Mouse (Mus musculus): Measurements from ENCODE around the gene Gfra1.
A peak's percentile ranks its signal among the peaks of the same experiment; 100 is the strongest.

The Gfra1 gene

DNA sequence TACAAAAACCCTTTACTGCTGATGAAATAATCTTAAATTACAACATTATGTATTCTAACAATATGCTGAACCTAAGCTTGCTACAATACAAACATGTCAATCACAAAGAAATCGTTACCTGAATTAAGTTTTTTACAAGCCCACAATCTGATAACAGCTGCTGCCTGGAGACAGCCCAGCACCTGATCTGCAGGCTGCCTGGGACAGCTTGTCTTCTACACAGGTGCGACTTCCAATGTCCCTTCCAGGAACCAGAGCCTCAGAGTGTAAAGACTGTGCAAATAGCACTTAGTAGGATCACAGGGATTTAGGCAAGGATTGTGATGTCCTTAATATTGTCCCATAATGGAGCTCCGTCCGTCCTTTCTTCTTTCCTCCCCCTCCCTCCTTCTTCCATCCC, 204.0 kb downstream of the Gfra1 start:
- no peak for DNase-seq (ENCODE audit: low spot score)

DNA sequence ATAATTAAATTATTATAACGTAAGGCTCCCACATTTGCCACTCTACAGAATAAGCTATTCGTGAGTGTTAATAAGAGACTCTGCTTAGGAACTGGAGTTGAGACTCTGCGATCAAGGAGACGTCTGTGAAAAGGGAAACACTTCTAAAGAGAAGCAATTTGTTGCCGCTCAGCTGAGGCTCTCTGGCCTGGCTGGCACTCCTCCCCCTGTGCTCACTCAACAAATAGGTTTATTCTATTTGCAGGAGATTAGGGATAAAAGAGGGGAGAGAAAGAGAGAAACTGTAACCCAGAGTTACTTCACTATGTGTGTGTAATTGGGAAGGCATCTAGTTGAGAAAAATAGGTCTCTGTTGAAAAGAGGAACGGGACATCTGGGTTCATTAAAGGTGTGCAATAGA, 204.6 kb downstream of the Gfra1 start:
- no peak for DNase-seq (ENCODE audit: low spot score)

GRCm38 (mm10) chr19:58250237-58250636, 205.5 kb downstream of the Gfra1 start:
- no peak for DNase-seq (ENCODE audit: low spot score)

- no peak for DNase-seq (ENCODE audit: low spot score)
Observed at GRCm38 (mm10) chr19:58244148-58244547, 211.6 kb downstream of the Gfra1 start.

GRCm38 (mm10) chr19:58243604-58244003, 212.1 kb downstream of the Gfra1 start:
- DNase-seq (ENCODE audit: low spot score) = no peak

GRCm38 (mm10) chr19:58238325-58238724, 217.4 kb downstream of the Gfra1 start:
- peak; percentile 23 for DNase-seq (ENCODE audit: low spot score)

DNA sequence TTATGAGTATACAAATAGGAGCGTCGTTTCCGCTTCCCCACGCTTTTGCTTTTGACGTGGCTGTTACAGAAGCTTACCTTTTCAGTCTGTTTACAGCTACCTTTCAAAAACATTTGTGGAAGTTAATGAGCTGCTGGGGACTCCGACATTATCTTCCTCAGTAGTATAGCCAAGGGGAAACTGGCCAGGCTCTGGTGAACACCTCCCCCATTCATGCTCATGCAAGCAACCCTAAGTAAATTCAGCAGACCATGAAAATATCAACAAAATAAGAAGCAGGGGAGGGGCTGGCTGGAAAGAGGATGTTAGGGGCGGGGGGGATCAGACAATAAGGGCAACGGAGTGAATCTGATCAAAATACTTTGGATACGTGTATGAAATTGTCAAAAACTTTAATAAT, 228.0 kb downstream of the Gfra1 start:
- no peak for DNase-seq (ENCODE audit: low spot score)

DNA sequence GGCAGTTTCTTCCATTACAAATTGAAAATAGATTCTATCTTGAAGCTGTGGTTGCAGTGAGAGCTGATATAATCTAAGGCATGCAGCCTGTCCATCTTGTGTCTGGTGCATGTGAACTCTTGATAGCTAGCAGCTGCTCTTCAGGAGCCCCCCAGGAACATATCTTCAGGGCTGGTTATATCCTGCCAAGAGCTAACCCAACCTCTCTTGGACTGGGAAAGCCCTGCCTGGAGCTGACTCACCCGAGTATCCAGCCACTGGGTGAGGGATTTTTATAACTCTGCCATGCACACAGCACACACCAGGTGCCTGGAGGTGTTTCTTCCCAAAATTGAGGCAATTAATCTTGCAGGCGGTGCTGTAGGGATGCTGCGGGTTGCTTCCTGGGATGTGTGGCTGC, 228.8 kb downstream of the Gfra1 start:
- no peak for DNase-seq (ENCODE audit: low spot score)

DNA sequence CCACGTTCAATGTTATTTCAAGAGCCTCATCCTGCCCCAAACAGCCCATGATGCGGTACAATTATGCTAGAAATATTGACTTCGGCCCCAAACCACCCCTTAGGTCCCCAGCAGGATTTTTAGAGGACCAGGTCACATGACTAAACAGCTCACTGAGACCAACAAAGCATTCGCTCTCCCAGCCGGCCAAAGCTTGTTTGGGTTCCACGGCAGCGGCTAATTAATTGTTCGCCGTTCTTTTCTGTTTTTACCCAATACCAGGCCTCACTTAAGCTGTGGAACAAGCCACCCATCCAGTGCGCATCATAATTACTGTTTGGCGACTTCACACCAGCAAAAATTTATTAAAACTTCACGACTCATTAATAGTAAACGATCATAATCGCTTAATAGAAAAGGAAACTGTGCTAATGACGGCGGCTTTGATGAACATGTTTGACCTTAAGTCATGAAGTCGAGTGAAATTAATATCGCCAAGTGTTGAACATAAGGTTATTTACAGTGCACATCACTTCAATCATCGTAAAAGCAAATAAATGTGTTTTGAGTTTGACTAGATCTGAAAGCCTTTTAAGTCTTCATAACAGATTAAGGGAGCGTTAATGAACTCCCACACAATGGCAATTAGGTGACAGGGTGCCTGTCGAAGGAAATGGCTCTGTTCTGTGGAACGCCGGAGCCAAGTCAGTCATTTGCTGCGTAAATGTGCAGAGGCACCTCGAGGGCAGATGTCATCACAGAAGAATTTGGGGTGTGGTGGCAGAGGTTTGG, 235.5 kb downstream of the Gfra1 start:
- DNase-seq (ENCODE audit: low spot score) = no peak

- DNase-seq (ENCODE audit: low spot score) = no peak
Observed at GRCm38 (mm10) chr19:58217591-58217990, 238.1 kb downstream of the Gfra1 start.

DNA sequence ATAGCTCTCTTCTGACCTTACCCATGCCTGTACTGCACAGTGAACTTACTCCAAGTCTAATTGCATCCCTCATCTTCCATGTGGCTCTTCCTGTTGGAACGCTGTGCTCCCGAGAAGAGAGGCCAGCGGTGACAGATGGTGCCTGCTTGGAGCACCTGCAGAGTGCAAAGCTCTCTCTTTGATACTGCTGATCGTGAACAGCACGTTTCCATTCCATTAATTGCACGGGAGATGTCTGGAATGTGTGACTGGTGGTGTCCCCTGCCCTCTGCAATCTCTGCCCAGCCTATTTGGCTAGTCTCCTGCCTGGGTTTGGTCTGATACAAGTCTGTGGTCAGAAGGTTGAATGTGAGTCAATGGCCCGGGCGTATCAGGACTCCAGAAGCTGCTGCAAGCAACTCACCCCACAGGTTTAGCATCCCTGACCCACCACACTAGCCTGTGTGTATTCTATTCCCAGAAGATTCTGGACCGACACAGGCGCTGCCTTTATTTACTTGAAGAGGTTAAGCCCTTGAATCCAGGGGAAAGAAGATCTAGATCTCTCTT, 249.1 kb downstream of the Gfra1 start:
- DNase-seq (ENCODE audit: low spot score) = no peak

GRCm38 (mm10) chr19:58205470-58205869, 250.2 kb downstream of the Gfra1 start:
- no peak for DNase-seq (ENCODE audit: low spot score)

GRCm38 (mm10) chr19:58202627-58203026, 253.1 kb downstream of the Gfra1 start:
- DNase-seq (ENCODE audit: low spot score) = no peak

- DNase-seq (ENCODE audit: low spot score) = no peak
Observed at GRCm38 (mm10) chr19:58199679-58200078, 256.0 kb downstream of the Gfra1 start.

DNA sequence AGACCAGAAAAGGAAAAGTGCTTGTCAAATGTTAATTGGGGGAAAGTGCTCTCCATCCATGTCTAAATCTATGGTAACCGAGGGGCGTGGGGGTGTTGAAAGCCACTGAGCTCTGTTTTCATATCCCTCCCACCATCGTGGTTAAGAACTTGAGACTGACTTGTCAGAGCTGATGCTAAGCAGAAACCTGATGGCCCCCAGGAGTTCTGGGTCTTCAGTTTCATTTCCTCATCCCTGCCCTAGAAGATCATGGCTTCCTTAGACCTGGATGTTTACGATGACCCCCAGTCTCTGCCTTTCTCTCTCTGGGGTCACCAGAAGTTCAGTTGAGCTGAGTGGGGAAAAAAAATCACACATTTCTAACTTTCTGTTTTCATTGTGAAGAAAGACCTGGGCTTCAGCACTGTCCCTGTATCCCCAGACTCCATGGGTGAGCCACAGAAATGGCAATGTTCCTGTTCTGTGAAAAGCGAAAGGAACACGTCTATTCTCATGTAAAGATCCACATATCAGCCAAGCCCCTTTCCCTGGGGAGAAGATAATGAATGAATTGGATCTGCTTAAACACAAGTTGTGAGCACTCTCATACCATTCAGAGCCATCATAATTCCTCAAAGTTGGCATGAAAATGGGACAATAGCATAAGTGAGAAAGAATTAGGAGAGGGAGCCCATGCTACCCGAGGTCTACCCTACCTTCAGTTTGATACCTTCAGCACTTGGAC, 261.8 kb downstream of the Gfra1 start:
- no peak for DNase-seq (ENCODE audit: low spot score)

GRCm38 (mm10) chr19:58190947-58191346, 264.8 kb downstream of the Gfra1 start:
- no peak for DNase-seq (ENCODE audit: low spot score)

DNA sequence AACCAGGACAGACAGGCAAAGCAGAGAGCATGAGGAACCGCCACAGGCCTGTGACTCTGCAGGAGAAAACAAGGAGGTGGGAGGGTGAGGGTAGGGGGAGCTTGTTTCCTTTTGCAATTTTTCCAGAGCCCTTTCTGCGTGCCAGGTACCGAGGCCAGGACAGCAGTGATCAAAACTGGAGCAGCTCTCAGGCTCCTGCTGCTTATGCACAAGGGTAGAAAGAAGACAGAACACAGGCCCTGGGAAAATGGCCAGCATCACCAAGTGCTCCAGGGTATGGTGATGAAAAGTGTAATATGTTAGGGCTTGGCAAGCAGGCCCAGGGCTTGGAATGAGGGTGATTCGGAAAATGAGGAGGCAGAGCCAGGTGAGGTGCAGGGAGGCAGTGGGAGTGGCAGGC, 269.2 kb downstream of the Gfra1 start:
- no peak for DNase-seq (ENCODE audit: low spot score)
